Mouse (Mus musculus) thymus, adult 2 months (tissue): ENCODE data around the gene Lingo4. TPM values are rescaled to one million over a fixed set of nuclear protein-coding genes. Genes with fewer than 3 reads are reported as not detected.
A peak's percentile ranks its signal among the peaks of the same experiment; 100 is the strongest.

Experiments used
- DNase-seq: peaks from one replicate; pipeline ENCODE4 v3.0.0; 2021
- H3K27ac ChIP-seq: fragments of 200-500 bp; 2 replicates; pipeline ENCODE4 v1.5.1; 2012; ENCODE audit warnings: low read length, control low read depth; ENCODE audit not compliant: control insufficient read depth, insufficient read depth
- H3K27me3 ChIP-seq: fragments of 200-500 bp; 2 replicates; pipeline ENCODE4 v1.6.1; 2012; ENCODE audit warnings: mild to moderate bottlenecking, low read length, moderate library complexity, mixed read lengths; ENCODE audit not compliant: control insufficient read depth, insufficient read depth
- H3K36me3 ChIP-seq: fragments of 200-500 bp; 2 replicates; pipeline ENCODE4 v1.6.1; 2012; ENCODE audit warnings: mild to moderate bottlenecking, low read length, moderate library complexity; ENCODE audit not compliant: control insufficient read depth, insufficient read depth
- H3K4me1 ChIP-seq: fragments of 200-500 bp; replicated peaks from 2 replicates; pipeline ENCODE4 v1.6.1; 2012; ENCODE audit warnings: low read length; ENCODE audit not compliant: control insufficient read depth, insufficient read depth
- H3K4me3 ChIP-seq: fragments of 200-500 bp; 2 replicates; pipeline ENCODE4 v1.5.1; 2012; ENCODE audit warnings: mild to moderate bottlenecking, low read length, control low read depth, moderate library complexity; ENCODE audit not compliant: control insufficient read depth, insufficient read depth
- CTCF ChIP-seq: fragments of 200-500 bp; IDR thresholded peaks from 2 replicates; pipeline ENCODE4 v1.5.1; 2012; ENCODE audit warnings: mild to moderate bottlenecking, control low read depth, low read length, moderate library complexity, borderline replicate concordance; ENCODE audit not compliant: control insufficient read depth, poor library complexity, insufficient read depth; ENCODE audit errors: extremely low read depth
- POLR2A ChIP-seq: fragments of 200-500 bp; IDR thresholded peaks from 2 replicates; pipeline ENCODE4 v1.6.1; 2012; ENCODE audit warnings: mild to moderate bottlenecking, low read length, control low read depth, moderate library complexity; ENCODE audit not compliant: control insufficient read depth, poor library complexity, insufficient read depth; ENCODE audit errors: extremely low read depth
- WGBS: fragments of 180-500 bp; shearing (Covaris S2); methylation state at CpG from one replicate; pipeline ENCODE4 v1.1.7; 2018; 5-methylcytosine and 5-hydroxymethylcytosine counted together
- polyA plus RNA-seq: library from polyadenylated mRNA; depleted of rRNA; stranded (reverse); fragments of >200 nt; gene quantifications from 2 replicates; pipeline ENCODE4 v1.2.3, GENCODE M21; 2012

Lingo4 gene
- polyA plus RNA-seq, 1 experiment = 6.0 TPM

DNA sequence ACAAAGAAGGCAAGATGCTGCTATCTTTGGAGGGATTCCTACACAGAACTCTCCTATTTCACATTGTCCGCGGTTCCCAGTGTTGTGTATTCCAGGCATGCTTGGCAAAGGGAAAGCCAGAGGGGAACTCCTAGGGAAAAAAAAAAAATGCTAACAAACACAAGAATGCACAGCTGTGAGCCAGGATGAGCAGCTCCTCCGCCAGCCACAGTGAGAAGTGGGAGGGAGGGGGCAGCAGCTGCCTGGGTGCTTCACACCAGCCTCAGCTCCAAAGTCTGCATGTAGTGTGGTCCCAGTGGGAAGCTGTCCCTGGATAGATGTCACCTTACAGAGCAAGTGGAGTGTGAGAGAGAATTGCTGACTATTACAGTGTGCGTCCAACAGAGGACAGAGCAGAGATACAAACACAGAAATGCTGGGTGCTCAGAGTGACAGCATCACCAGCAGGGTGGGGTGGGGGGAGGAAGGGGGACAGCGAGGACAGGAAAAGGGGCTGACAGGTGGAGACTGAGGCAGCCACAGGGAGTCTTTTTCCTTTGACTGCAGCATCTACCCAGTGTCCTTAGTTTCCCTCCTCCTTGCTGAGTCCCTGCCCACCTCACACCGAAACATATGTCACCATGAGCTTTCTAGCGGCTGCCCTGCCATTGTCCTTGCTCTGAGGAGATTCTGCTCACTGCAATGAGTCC lies 6.2 kb downstream of the Lingo4 start:
- TF ChIP-seq POLR2A = 0 out of 2 replicates have a peak, but pooled peaks have one; percentile 8
- TF ChIP-seq CTCF = no peak
- Histone ChIP-seq H3K4me1 (peaks cover 34% of the 10 kb centered on the region), H3K27me3 (no peaks in the 10 kb centered on the region), H3K36me3 (no peaks in the 10 kb centered on the region), H3K27ac (no peak overlapping the region), H3K4me3 (no peak overlapping the region)
- DNase-seq = peak; percentile 48
- WGBS = 52% methylated on average over 7 of the region's 7 CpGs

DNA sequence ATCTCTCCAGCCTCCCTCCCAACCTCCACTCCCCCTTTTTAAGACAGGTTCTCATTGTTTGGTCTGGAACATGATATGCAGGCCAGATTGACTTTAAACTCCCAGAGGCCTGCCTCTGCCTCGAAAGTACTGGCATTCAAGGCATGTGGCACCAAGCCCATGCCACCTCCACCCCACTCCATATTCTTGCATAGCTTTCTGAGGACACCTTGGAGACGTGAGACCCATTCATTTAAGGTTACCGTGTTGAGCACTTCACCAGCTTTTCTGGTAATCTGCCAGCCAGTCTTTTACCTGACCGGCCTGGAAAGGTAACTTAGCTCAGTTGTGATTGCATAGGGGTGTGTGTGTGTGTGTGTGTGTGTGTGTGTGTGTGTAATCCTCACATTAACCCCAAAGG lies 7.2 kb downstream of the Lingo4 start:
- Histone ChIP-seq H3K27me3 (no peaks in the 10 kb centered on the region), H3K36me3 (no peaks in the 10 kb centered on the region), H3K4me1 (peaks cover 28% of the 10 kb centered on the region), H3K27ac (no peak overlapping the region), H3K4me3 (no peak overlapping the region)
- no peak for DNase-seq
- TF ChIP-seq POLR2A (no peak), CTCF (no peak)
- 87% methylated on average over 4 of the region's 4 CpGs for WGBS

DNA sequence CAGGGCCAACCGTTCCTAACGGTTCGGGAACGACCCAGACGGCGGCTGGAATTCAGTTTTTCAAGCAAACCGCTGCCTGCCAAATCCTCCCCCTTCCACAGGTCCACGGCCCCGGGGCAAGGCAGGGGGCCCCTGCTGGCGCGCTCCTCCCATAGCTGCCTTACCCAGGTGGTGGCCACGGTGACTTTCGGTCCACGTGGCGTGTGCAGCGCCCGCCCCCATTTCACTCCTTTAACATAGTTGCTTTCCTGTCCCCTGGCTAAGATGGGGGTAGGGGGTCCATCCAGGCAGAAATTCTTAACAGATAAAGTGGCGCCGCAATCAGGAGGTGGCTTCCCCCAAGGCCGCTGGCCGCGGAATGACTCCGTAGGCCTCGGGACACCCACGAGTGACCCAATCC lies 14.2 kb downstream of the Lingo4 start:
- TF ChIP-seq CTCF = no peak
- H3K4me3 ChIP-seq = peak overlapping the region; percentile 52
- H3K27ac ChIP-seq = peak overlapping the region; percentile 27; the same call in 1 of the 2 replicates
- DNase-seq = no peak
- 5% methylated on average over 25 of the region's 25 CpGs for WGBS
- H3K4me1 ChIP-seq = peaks cover 10% of the 10 kb centered on the region
- no peaks in the 10 kb centered on the region for H3K36me3 ChIP-seq
- H3K27me3 ChIP-seq = no peaks in the 10 kb centered on the region

DNA sequence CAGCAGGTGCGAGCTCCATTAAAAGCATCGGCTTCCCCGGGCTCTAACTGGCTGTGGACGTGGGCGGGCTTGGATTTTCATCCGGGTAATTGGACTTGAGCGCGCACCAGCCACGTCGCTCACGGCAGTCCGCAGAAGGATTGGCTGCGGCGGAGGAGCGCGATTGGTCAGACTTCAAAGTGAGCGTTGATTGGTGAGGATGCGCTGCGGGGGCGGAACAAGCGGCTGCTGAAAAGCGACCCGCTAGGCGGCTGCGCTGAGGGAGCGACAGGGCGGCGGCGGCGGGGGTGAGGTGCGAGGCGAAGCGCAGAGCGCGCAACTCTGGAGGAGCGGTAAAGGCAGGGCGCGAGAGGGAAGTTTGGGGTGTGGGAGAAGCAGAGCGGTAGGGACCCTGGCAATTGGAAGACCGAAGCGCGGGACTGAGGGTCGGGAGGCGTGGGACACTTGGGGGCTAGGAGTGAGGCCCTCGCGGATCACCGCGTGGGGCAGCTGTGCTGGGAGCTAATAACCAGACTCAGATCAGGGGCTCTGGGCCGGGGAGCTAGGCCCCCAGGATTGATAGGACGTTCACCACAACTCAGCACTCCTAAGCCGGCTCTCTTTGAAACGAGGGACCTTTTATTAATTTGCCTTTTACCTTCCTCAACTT lies 14.8 kb downstream of the Lingo4 start, which contains the start of gene Tdrkh:
Gene Tdrkh, plus strand, starts transcription at position 243 of the 649 bp plus-strand sequence.
- whole genome bisulfite sequencing = 6% methylated on average over 52 of the region's 52 CpGs
- no peaks in the 10 kb centered on the region for H3K27me3 ChIP-seq

DNA sequence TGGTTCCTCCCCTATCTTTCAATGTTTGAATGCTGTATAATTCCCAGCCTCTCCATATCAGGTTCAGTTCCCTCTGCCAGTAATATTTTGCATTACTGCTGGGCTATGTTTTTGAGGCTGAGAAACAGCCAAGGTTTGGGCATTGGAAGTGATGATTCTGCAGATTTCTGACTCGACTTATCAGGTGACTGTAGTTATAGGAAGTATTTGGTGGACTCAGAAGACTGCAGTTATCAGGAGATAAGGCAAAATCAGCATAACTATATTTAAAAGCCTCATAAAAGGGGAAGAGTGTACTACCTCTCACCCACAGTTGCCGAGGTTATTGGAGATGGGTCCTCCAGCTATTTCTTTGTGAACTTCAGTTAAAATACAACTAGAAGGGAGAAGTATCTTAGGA lies 32.7 kb downstream of the Lingo4 start:
- Histone ChIP-seq H3K4me3 (no peak overlapping the region), H3K27ac (no peak overlapping the region), H3K27me3 (no peaks in the 10 kb centered on the region), H3K36me3 (peaks cover 3% of the 10 kb centered on the region; the same call in 1 of the 2 replicates), H3K4me1 (no peaks in the 10 kb centered on the region)
- no peak for TF ChIP-seq POLR2A
- TF ChIP-seq CTCF = no peak
- DNase-seq = no peak
- 36% methylated on average over 2 of the region's 2 CpGs for WGBS

More for the DNA sequence above, 14.8 kb downstream of the Lingo4 start, which contains the start of gene Tdrkh:
- peak; percentile 92 for TF ChIP-seq POLR2A
- peak; percentile 72; the same call in 1 of the 2 replicates for TF ChIP-seq CTCF
- peak; percentile 96 for DNase-seq
- Histone ChIP-seq H3K4me1 (peaks cover 10% of the 10 kb centered on the region), H3K4me3 (peak within 1 kb of the TSS; percentile 52), H3K27ac (peak within 1 kb of the TSS; percentile 27; the same call in 1 of the 2 replicates), H3K36me3 (no peaks in the 10 kb centered on the region)

DNA sequence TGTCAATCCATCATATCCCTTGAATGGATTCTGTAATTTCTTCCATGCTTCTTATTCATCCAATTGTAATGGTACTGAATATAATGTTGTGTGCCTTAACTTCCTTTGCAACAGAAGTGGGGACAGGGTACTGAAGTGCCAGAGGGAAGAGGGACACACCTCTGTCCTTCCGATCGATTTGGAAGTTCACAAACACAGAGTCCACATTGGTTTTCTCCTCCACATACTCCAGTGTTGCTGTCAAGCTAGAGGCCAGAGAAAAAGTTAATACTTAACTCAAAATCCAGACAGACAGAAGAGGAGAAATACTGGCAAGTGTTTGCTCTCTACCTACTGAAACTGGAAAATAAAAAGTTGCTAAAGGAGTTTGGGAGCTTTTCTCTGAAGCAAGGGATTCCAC lies 36.0 kb downstream of the Lingo4 start:
- H3K4me1 ChIP-seq = no peaks in the 10 kb centered on the region
- no peaks in the 10 kb centered on the region for H3K36me3 ChIP-seq
- H3K27me3 ChIP-seq = no peaks in the 10 kb centered on the region
- no peak overlapping the region for H3K27ac ChIP-seq
- TF ChIP-seq POLR2A (no peak), CTCF (no peak)
- no peak for DNase-seq
- 97% methylated on average over 2 of the region's 2 CpGs for WGBS
- H3K4me3 ChIP-seq = no peak overlapping the region
